Mouse (Mus musculus) megakaryocyte progenitor cell, adult 5-6 weeks (primary cell): Measurements from ENCODE around the gene Rilpl1. TPM values are rescaled to one million over a fixed set of nuclear protein-coding genes. Genes with fewer than 3 reads are reported as not detected.
A peak's percentile ranks its signal among the peaks of the same experiment; 100 is the strongest.
"Not testable (repeated sequence)": the region's sequence is repeated elsewhere in the genome, so short reads cannot be mapped to it uniquely, and the experiment has no call there.

Experiments used
- ATAC-seq: replicated peaks from 2 replicates; pipeline ENCODE4 v1.8.0; 2016; ENCODE audit warnings: mild to moderate bottlenecking, moderate TSS enrichment, inconsistent platforms; ENCODE audit not compliant: poor library complexity
- total RNA-seq, 2 experiments: library from RNA; stranded (forward) in 1 of 2; stranded (reverse) in 1 of 2; fragments of 157-497, 149-512 nt in 1 of 2; fragments of 200-1000 nt in 1 of 2; gene quantifications; 2 replicates each; pipeline versions ENCODE4 v1.2.3 to v1.2.4; 2015 to 2017

Rilpl1 gene
- total RNA-seq (2015) (0.54 TPM in 1 of 2 replicates, not detected in the other), total RNA-seq (2017) (0.21 and 0.61 TPM in 2 replicates)

GRCm38 (mm10) chr5:124530655-124531582 is at the start of gene Rilpl1:
Gene Rilpl1, minus strand, starts transcription at chr5:124531391.
- ATAC-seq: peak; percentile 54

GRCm38 (mm10) chr5:124578633-124579317 is 47.6 kb upstream of the Rilpl1 start, which contains the start of the genes Eif2b1 and Gtf2h3:
Gene Eif2b1, minus strand, starts transcription at chr5:124579131.
Gene Gtf2h3, plus strand, starts transcription at chr5:124579140.
- ATAC-seq: peak; percentile 99

- no peak for ATAC-seq
These were observed 44.3 kb upstream of the Rilpl1 start for GRCm38 (mm10) chr5:124575467-124575866.

- no peak for ATAC-seq
These were observed 39.9 kb upstream of the Rilpl1 start for GRCm38 (mm10) chr5:124571068-124571467.

GRCm38 (mm10) chr5:124555145-124555544 is 24.0 kb upstream of the Rilpl1 start:
- no peak for ATAC-seq

- no peak for ATAC-seq
These were observed 22.4 kb upstream of the Rilpl1 start for GRCm38 (mm10) chr5:124553607-124554006.

- peak; percentile 97 for ATAC-seq
These were observed 21.5 kb upstream of the Rilpl1 start, which contains the start of gene Ddx55 for GRCm38 (mm10) chr5:124552558-124553307. Gene Ddx55, plus strand, starts transcription at chr5:124552864.

GRCm38 (mm10) chr5:124552094-124552472 is 20.9 kb upstream of the Rilpl1 start:
- no peak for ATAC-seq

GRCm38 (mm10) chr5:124551349-124552093 is 20.3 kb upstream of the Rilpl1 start:
- not testable (repeated sequence) for ATAC-seq

- ATAC-seq: not testable (repeated sequence)
These were observed 19.5 kb upstream of the Rilpl1 start for GRCm38 (mm10) chr5:124550737-124551136.

GRCm38 (mm10) chr5:124541602-124541973 is 10.4 kb upstream of the Rilpl1 start:
- no peak for ATAC-seq

GRCm38 (mm10) chr5:124540905-124541601 is 9.9 kb upstream of the Rilpl1 start:
- peak; percentile 38 for ATAC-seq

GRCm38 (mm10) chr5:124540383-124540786 is 9.2 kb upstream of the Rilpl1 start, which contains the start of gene Tmed2:
Gene Tmed2, plus strand, starts transcription at chr5:124540695.
- ATAC-seq: peak; percentile 95

GRCm38 (mm10) chr5:124539905-124540304 is 8.7 kb upstream of the Rilpl1 start:
- ATAC-seq: no peak

- peak; percentile 47 for ATAC-seq
These were observed 7.9 kb upstream of the Rilpl1 start for GRCm38 (mm10) chr5:124538813-124539792.

GRCm38 (mm10) chr5:124536776-124537175 is 5.6 kb upstream of the Rilpl1 start:
- ATAC-seq: 0 out of 2 replicates have a peak, but pooled peaks have one; percentile 5

- ATAC-seq: no peak
These were observed 3.8 kb upstream of the Rilpl1 start for GRCm38 (mm10) chr5:124535016-124535415.

- no peak for ATAC-seq
These were observed 1.3 kb upstream of the Rilpl1 start for GRCm38 (mm10) chr5:124532451-124532850.
